Mouse (Mus musculus) kidney, embryonic 15.5 days (tissue): ENCODE measurements at regions not wholly inside any gene's neighbourhood (a gene's known extent, or its start where the extent isn't known, plus 50 kb on each side); places are given as distances from the start of the nearest gene placed in this dataset. TPM values are rescaled to one million over a fixed set of nuclear protein-coding genes. Genes with fewer than 3 reads are reported as not detected.

Experiments used
- ATAC-seq: fragments of 200-750 bp; cut with Nextera tagmentation; replicated peaks from 2 replicates; pipeline ENCODE4 v1.8.0; 2017; ENCODE audit warnings: moderate TSS enrichment; ENCODE audit not compliant: low FRiP score
- H3K27ac ChIP-seq: fragments of 300-500 bp; sonication (generic); 2 replicates; pipeline ENCODE4 v1.5.1; 2015; ENCODE audit warnings: mild to moderate bottlenecking, inconsistent platforms
- H3K27me3 ChIP-seq: fragments of 300-500 bp; sonication (generic); 2 replicates; pipeline ENCODE4 v1.6.1; 2015; ENCODE audit warnings: inconsistent platforms
- H3K36me3 ChIP-seq: fragments of 300-500 bp; sonication (generic); 2 replicates; pipeline ENCODE4 v1.6.1; 2015; ENCODE audit warnings: inconsistent platforms
- H3K4me1 ChIP-seq: fragments of 300-500 bp; sonication (generic); 2 replicates; pipeline ENCODE4 v1.6.1; 2015; ENCODE audit warnings: inconsistent platforms
- H3K4me2 ChIP-seq: fragments of 300-500 bp; sonication (generic); 2 replicates; pipeline ENCODE4 v1.6.1; 2015; ENCODE audit warnings: moderate library complexity, mild to moderate bottlenecking, inconsistent platforms
- H3K4me3 ChIP-seq: fragments of 300-500 bp; sonication (generic); replicated peaks from 2 replicates; pipeline ENCODE4 v1.5.1; 2015; ENCODE audit warnings: mild to moderate bottlenecking, inconsistent platforms
- H3K9ac ChIP-seq: fragments of 300-500 bp; sonication (generic); 2 replicates; pipeline ENCODE4 v1.6.1; 2015; ENCODE audit warnings: mild to moderate bottlenecking, inconsistent platforms
- H3K9me3 ChIP-seq: fragments of 300-500 bp; sonication (generic); replicated peaks from 2 replicates; pipeline ENCODE4 v1.6.1; 2016; ENCODE audit warnings: inconsistent platforms
- WGBS: fragments of 180-500 bp; shearing (Covaris S2); methylation state at CpG from one replicate; pipeline ENCODE4 v1.1.7; 2015; ENCODE audit warnings: mixed read lengths; 5-methylcytosine and 5-hydroxymethylcytosine counted together
- microRNA-seq: library from miRNA; unstranded; fragments of <30 nt; microRNA quantifications from one replicate; pipeline ENCODE4, GENCODE M21; 2016

- no peak overlapping the region for H3K4me2 ChIP-seq
- no peak overlapping the region for H3K27ac ChIP-seq
- H3K4me1 ChIP-seq = no peaks in the 10 kb centered on the region
- no peak overlapping the region for H3K9ac ChIP-seq
- H3K4me3 ChIP-seq = no peak overlapping the region
- ATAC-seq = no peak
- H3K27me3 ChIP-seq = no peaks in the 10 kb centered on the region
- H3K9me3 ChIP-seq = no peaks in the 10 kb centered on the region
- H3K36me3 ChIP-seq = no peaks in the 10 kb centered on the region
- WGBS = 69% methylated on average over 3 of the region's 3 CpGs
Measured at GRCm38 (mm10) chr7:53854077-53854476, 981.2 kb upstream of the Luzp2 start.

DNA sequence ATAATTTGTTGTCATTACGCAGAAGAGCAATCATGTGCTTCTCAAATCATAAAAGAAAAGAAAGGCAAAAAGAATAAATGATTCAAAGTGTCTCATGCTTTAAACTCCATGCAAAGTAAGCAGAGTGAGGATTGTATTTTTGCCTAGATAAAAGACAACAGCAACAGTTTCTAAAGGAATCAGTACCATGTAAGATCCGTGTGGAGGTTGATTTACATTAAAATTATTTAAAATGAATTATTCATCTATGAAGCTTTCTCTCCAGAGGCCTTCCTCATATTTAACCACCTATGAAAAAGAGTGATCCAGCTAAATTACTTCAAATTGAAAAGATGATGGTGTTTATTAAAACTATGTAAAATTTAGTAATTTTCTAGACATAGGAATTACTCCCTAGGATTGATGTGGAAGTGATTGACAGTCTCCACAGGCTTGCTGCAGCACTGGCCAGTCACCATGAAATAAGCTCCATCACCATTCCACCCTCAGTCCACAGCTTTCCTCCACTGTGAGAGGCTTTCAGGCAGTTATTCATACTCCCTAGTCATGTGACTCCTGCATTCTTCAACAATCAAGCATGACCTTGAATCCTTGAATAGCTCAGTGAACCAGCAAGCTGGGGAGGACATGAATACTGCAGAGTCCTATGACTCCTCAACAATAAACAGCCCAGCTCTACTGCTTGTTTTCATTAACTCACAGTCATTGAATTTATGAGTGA is 962.7 kb upstream of the Luzp2 start:
- 83% methylated on average over 2 of the region's 2 CpGs for WGBS
- H3K27ac ChIP-seq = no peak overlapping the region
- no peak overlapping the region for H3K4me2 ChIP-seq
- H3K4me3 ChIP-seq = no peak overlapping the region
- no peaks in the 10 kb centered on the region for H3K36me3 ChIP-seq
- peak; percentile 94 for ATAC-seq
- no peak overlapping the region for H3K9ac ChIP-seq
- no peaks in the 10 kb centered on the region for H3K9me3 ChIP-seq
- no peaks in the 10 kb centered on the region for H3K27me3 ChIP-seq
- no peaks in the 10 kb centered on the region for H3K4me1 ChIP-seq

GRCm38 (mm10) chr7:53912992-53913391 is 922.3 kb upstream of the Luzp2 start:
- 77% methylated on average over 2 of the region's 2 CpGs for WGBS
- ATAC-seq = no peak
- Histone ChIP-seq H3K27ac (no peak overlapping the region), H3K27me3 (no peaks in the 10 kb centered on the region), H3K9me3 (no peaks in the 10 kb centered on the region), H3K36me3 (no peaks in the 10 kb centered on the region), H3K4me1 (no peaks in the 10 kb centered on the region), H3K4me3 (no peak overlapping the region), H3K4me2 (no peak overlapping the region), H3K9ac (no peak overlapping the region)

DNA sequence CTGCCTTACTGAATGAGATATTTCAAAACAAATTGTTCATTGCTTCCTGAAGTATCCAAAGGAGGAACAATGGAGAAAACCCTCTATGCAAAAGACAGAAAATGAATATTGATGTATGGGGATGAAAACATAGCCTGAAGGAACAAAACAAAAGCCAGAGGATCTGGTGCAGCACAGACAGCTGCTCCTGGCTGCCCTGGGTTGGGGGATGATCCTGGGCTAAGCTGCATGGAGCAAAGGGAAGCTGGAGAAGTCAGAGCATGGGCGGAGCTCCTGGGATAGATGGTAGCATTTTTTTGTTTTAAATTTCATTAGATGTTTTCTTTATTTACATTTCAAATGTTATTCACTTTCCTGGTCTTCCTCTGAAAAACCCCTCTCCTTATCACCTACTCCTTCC is 879.6 kb upstream of the Luzp2 start:
- 73% methylated on average over 1 of the region's 1 CpGs for WGBS
- Histone ChIP-seq H3K27ac (no peak overlapping the region), H3K4me1 (no peaks in the 10 kb centered on the region), H3K4me3 (no peak overlapping the region), H3K27me3 (no peaks in the 10 kb centered on the region), H3K9me3 (no peaks in the 10 kb centered on the region), H3K36me3 (no peaks in the 10 kb centered on the region), H3K9ac (no peak overlapping the region), H3K4me2 (no peak overlapping the region)
- ATAC-seq = no peak

- H3K4me3 ChIP-seq = no peak overlapping the region
- H3K4me1 ChIP-seq = no peaks in the 10 kb centered on the region
- ATAC-seq = no peak
- H3K9ac ChIP-seq = no peak overlapping the region
- H3K36me3 ChIP-seq = no peaks in the 10 kb centered on the region
- no peaks in the 10 kb centered on the region for H3K27me3 ChIP-seq
- H3K27ac ChIP-seq = no peak overlapping the region
- no peaks in the 10 kb centered on the region for H3K9me3 ChIP-seq
- no peak overlapping the region for H3K4me2 ChIP-seq
Measured at GRCm38 (mm10) chr7:53975480-53975879, 859.8 kb upstream of the Luzp2 start.

DNA sequence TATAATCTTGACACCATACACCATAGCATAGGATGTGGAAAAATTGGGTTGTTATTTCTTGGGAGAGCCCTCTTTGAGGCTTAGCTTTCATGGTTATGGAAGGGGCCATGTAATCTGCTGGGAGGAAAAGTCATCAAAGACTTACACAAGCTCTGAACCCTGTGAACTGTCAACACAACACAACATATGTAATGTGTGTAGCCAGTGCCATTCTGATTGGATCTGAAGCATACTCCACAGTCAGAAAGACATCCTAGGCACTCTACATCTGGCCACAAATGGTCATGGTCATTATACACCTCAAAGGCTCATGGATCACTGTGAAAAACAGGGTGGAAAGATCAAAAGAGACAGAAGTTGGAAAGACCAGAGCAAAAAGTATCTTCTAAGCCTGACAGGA is 839.3 kb upstream of the Luzp2 start:
- Histone ChIP-seq H3K4me2 (no peak overlapping the region), H3K9me3 (no peaks in the 10 kb centered on the region), H3K27me3 (no peaks in the 10 kb centered on the region), H3K4me3 (no peak overlapping the region), H3K9ac (no peak overlapping the region), H3K4me1 (no peaks in the 10 kb centered on the region), H3K36me3 (no peaks in the 10 kb centered on the region), H3K27ac (no peak overlapping the region)
- ATAC-seq = no peak

DNA sequence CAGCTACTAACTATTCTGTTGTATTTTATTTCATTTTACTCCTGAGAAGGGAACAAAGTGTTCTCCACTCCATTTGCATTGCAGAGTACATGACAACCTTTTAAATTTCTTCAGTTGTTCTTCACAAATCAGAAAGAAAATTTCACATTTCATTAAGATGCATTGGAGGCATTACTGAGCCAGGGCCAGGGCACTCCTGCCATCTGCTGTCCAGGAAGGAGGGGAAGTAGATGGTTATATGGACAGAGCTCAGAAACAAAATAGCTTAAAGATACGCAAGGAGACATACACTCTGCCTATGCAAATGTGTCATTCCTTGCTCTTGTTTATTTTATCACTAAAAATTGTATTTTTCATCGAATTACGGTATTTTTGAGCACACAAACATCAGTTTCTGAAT is 826.6 kb upstream of the Luzp2 start:
- H3K4me3 ChIP-seq = no peak overlapping the region
- no peak overlapping the region for H3K9ac ChIP-seq
- WGBS = 73% methylated on average over 3 of the region's 3 CpGs
- no peaks in the 10 kb centered on the region for H3K36me3 ChIP-seq
- H3K4me1 ChIP-seq = no peaks in the 10 kb centered on the region
- H3K4me2 ChIP-seq = no peak overlapping the region
- H3K27ac ChIP-seq = no peak overlapping the region
- no peak for ATAC-seq
- no peaks in the 10 kb centered on the region for H3K27me3 ChIP-seq
- H3K9me3 ChIP-seq = no peaks in the 10 kb centered on the region

Small RNA genes lying in the stretch of these regions (microRNA-seq; reads per million reads assigned to microRNA genes)
- not detected for gene Gm27921
- not detected for gene Mir6238
